Mouse (Mus musculus): ENCODE data around the gene Axl.

- TF ChIP-seq CTCF (IDR thresholded peaks at IDR 0.05; ENCODE audit: borderline replicate concordance, control insufficient read depth, extremely low read depth, insufficient read depth, low read length, poor library complexity) (no peak), POLR2A (IDR thresholded peaks at IDR 0.05; ENCODE audit: control insufficient read depth, extremely low read depth, insufficient read depth, low read length, poor library complexity) (no peak)
Observed at GRCm38 (mm10) chr7:25816241-25816919, 27.9 kb upstream of the Axl start, which contains the start of gene Cyp2s1.
